Mouse (Mus musculus) embryonic fibroblast, embryonic 13.5 days (primary cell): ENCODE measurements at regions not wholly inside any gene's neighbourhood (a gene's known extent, or its start where the extent isn't known, plus 50 kb on each side); places are given as distances from the start of the nearest gene placed in this dataset.

Source experiments
- H3K27ac ChIP-seq: 2 replicates; pipeline ENCODE4 v1.5.1; 2012; ENCODE audit warnings: low read length, control low read depth, inconsistent platforms; ENCODE audit not compliant: insufficient read depth
- H3K4me1 ChIP-seq: 2 replicates; pipeline ENCODE4 v1.6.1; 2011; ENCODE audit warnings: low read length; ENCODE audit not compliant: control insufficient read depth, insufficient read depth
- H3K4me3 ChIP-seq: 2 replicates; pipeline ENCODE4 v1.5.1; 2011; ENCODE audit warnings: mild to moderate bottlenecking, control low read depth, low read length; ENCODE audit not compliant: insufficient read depth
- CTCF ChIP-seq: IDR thresholded peaks from 2 replicates; pipeline ENCODE4 v1.5.1; 2011; ENCODE audit warnings: mild to moderate bottlenecking, control low read depth, low read length, moderate library complexity, borderline replicate concordance; ENCODE audit not compliant: insufficient read depth
- POLR2A ChIP-seq: IDR thresholded peaks from 2 replicates; pipeline ENCODE4 v1.6.1; 2011; ENCODE audit warnings: low read depth, mild to moderate bottlenecking, control low read depth, low read length, moderate library complexity

- Histone ChIP-seq H3K4me3 (no peak overlapping the region), H3K27ac (peak overlapping the region; percentile 35), H3K4me1 (peaks cover 8% of the 10 kb centered on the region)
- TF ChIP-seq CTCF (no peak), POLR2A (no peak)
Observed at GRCm38 (mm10) chr4:9133695-9134094, 894.9 kb upstream of the Car8 start.

DNA sequence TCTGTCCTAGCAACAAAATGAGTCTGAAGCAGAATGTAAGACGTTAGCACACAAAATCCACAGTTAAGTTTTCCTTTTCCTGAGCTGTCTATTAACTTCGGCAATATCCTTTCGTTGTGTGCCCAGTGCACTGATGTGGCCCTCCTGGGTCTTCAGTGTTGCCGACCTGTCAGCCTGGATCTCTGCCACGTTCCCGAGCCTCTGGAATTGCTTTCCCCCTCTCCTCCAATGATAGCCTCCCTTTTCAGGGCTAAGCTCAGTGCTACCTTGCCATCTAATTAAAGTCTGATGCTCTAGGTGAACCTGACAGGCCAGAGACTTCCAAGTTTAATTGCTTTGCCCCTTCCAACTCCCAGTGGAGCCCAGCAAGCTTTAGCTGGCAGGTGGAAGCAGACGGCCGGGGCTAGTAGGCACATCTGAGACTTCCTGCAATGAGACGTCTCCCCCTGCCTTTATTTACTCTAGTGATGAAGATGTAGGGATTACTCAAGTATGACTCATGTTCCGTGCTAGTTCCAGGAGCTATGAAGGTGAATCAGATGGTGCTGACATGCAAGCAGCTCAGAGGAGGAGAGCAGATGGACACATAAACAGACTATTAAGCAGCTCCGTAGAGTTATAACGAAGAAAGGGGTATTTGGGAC, 894.3 kb upstream of the Car8 start:
- TF ChIP-seq POLR2A (no peak), CTCF (no peak)
- Histone ChIP-seq H3K4me3 (no peak overlapping the region), H3K27ac (peak overlapping the region; percentile 35; the same call in 1 of the 2 replicates), H3K4me1 (peaks cover 8% of the 10 kb centered on the region)

GRCm38 (mm10) chr4:9132356-9132755, 893.5 kb upstream of the Car8 start:
- TF ChIP-seq CTCF, result no peak
- TF ChIP-seq POLR2A, result no peak
- no peak overlapping the region for H3K27ac ChIP-seq
- H3K4me1 ChIP-seq, result peaks cover 8% of the 10 kb centered on the region
- no peak overlapping the region for H3K4me3 ChIP-seq

DNA sequence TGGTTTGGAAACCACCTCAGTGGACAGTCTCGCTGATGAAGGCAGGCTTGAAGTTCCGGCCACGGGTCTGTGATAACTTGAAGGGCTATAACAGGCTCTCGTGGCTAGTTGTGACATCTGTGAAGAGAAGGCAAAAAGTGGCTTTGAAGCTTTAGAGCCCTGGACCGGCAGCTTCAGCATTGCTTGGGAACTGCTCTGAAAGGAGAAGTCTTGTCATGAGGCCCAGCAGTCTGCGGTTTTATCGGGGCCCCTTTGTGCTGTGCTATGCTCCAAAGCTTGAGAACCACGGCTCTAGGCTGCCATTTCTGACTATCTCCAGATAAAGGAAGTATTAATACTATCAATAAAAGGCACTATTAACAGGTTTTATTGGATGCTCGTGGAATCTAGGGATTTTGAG, 892.8 kb upstream of the Car8 start:
- TF ChIP-seq POLR2A (no peak), CTCF (no peak)

DNA sequence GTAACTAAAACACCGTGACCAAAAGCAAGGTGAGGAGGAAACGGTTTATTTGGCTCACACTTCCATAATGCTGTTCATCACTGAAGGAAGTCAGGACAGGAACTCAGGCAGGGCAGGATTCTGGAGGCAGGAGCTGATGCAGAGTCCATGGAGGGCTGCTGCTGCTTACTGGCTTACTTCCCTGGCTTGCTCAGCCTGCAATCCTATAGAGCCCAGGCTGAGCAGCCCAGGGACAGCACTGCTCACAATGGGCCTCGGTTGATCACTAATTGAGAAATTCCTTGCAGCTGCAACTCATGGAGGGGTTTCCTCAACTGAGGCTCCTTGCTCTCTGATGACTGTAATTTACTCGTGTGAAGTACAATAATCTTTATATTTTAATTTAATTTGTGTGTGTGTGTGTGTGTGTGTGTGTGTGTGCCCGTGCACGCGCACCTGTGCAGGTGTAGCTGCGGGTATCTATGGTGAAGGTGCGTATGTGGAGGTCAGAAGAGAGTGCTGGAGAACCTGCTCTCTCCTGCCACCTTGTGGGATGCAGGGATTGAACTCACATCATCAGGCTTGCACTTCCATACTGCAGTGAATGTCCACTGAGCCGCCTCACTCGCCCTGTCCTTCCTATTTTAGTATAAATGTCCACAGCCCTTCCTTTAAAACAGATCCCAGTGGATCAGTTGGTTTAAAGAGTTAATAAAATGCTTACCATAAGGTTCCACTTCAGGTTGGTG, 886.6 kb upstream of the Car8 start:
- no peaks in the 10 kb centered on the region for H3K4me1 ChIP-seq
- no peak overlapping the region for H3K4me3 ChIP-seq
- no peak for TF ChIP-seq POLR2A
- TF ChIP-seq CTCF, result peak; percentile 76; the same call in 1 of the 2 replicates
- H3K27ac ChIP-seq, result no peak overlapping the region

More for the DNA sequence above, 892.8 kb upstream of the Car8 start:
- Histone ChIP-seq H3K27ac (no peak overlapping the region), H3K4me3 (no peak overlapping the region), H3K4me1 (peaks cover 8% of the 10 kb centered on the region)

DNA sequence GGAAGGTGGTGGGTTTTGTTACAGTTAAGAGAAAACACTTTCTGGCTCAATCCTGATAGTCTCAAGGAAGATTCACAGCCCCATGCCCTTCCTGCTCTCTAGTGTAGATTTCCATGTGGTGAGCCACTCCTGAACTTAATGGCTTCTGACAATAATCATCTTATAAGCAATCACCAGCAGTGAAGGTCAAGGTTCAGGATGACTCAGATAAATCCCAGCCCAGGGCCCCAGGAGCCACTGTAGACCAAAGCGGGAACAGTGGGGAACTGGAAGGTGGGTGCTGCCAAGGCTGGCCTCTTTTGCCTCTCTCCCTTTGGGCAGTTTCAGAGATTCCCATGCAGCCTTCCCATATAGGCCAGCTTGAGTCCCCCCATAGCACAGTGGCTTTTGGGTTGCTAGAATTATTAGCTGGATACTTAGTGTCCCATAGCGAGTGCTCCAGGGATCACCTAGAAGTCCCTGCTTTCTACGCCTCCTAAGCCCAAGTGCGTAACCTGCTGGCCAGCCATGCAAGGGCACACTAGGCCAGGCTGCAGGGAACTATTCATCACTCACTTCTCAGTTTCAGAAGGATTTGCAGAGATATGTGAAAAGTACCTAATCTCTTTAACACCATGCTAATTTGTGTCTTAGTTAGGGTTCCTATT, 885.9 kb upstream of the Car8 start:
- TF ChIP-seq CTCF (no peak), POLR2A (no peak)
- H3K4me1 ChIP-seq, result no peaks in the 10 kb centered on the region
- H3K27ac ChIP-seq, result no peak overlapping the region
- H3K4me3 ChIP-seq, result no peak overlapping the region

GRCm38 (mm10) chr4:9124109-9124508, 885.3 kb upstream of the Car8 start:
- Histone ChIP-seq H3K27ac (no peak overlapping the region), H3K4me3 (no peak overlapping the region), H3K4me1 (no peaks in the 10 kb centered on the region)
- TF ChIP-seq CTCF (no peak), POLR2A (no peak)

DNA sequence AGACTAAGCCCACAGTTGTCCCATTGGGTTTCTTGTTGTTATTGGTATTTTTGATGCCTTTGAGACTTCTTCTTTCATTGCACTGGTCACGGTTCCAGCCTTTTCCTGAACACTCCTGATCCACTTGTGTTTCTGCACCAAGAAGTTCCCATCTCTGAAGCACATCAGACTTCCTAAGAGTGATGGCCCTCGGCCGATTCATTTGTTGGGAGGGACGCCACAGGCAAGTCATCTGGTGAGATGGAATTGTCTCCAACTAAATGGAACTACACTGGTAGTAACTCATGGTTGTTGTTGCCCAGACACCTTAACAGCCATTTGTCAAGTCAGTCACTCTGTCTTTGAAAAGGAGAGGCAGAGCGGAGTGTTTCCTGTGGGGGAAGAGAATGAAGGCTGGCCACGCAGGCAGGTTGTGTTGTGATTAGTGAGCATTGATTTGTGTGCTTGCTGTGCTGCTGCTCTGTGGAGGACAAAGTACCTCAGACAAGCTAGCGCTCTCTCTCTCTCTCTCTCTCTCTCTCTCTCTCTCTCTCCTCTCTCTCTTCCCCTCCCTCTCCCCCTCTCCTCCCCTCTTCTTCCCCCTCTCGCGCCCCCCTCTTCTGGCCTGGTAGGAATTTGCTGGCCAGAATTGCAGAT, 884.7 kb upstream of the Car8 start:
- Histone ChIP-seq H3K4me3 (no peak overlapping the region), H3K27ac (no peak overlapping the region), H3K4me1 (no peaks in the 10 kb centered on the region)
- TF ChIP-seq POLR2A (no peak), CTCF (no peak)

GRCm38 (mm10) chr4:9122639-9123286, 883.9 kb upstream of the Car8 start:
- H3K4me3 ChIP-seq, result no peak overlapping the region
- no peak overlapping the region for H3K27ac ChIP-seq
- no peaks in the 10 kb centered on the region; the same call in 1 of the 2 replicates for H3K4me1 ChIP-seq
- TF ChIP-seq CTCF (no peak), POLR2A (no peak)
